Mouse (Mus musculus): Measurements from ENCODE around the gene Platr25. TPM values are rescaled to one million over a fixed set of nuclear protein-coding genes. Genes with fewer than 3 reads are reported as not detected.
A peak's percentile ranks its signal among the peaks of the same experiment; 100 is the strongest.
"Not testable (repeated sequence)": the region's sequence is repeated elsewhere in the genome, so short reads cannot be mapped to it uniquely, and the experiment has no call there.

Gene Platr25
- 37.2 and 41.6 TPM in 2 replicates for polyA plus RNA-seq (2014; fragmentation: Nextera tagmentation; extraction: Ambion mirVana)

- not testable (repeated sequence) for H3K36me3 ChIP-seq (ENCODE audit: control insufficient read depth, insufficient read depth, low read length); H3K27ac ChIP-seq (ENCODE audit: low read depth, low read length); H3K9me3 ChIP-seq (replicated peaks; ENCODE audit: control insufficient read depth, low read length); H3K4me1 ChIP-seq (ENCODE audit: control insufficient read depth, insufficient read depth, low read length); H3K27me3 ChIP-seq (replicated peaks; ENCODE audit: control insufficient read depth, insufficient read depth, low read length)
- ATAC-seq (peak; percentile 98), DNase-seq (ENCODE audit: low spot score) (peak; percentile 84)
- H3K9ac ChIP-seq (ENCODE audit: low read length) = peak within 1 kb of the TSS; percentile 61; the same call in 1 of the 2 replicates
- 10% methylated on average over 20 of the region's 20 CpGs for WGBS
- peak within 1 kb of the TSS; percentile 48 for H3K4me2 ChIP-seq (ENCODE audit: low read length)
- peak within 1 kb of the TSS; percentile 41 for H3K4me3 ChIP-seq (ENCODE audit: low read depth, low read length)
Measured at GRCm38 (mm10) chr13:62760432-62761415, at the start of gene Platr25. Gene Platr25, minus strand, starts transcription at chr13:62760709.

GRCm38 (mm10) chr13:62807981-62808380 lies 47.5 kb upstream of the Platr25 start:
- H3K27ac ChIP-seq (ENCODE audit: low read depth, low read length); H3K4me3 ChIP-seq (ENCODE audit: low read depth, low read length); ATAC-seq; H3K9me3 ChIP-seq (replicated peaks; ENCODE audit: control insufficient read depth, low read length); H3K27me3 ChIP-seq (replicated peaks; ENCODE audit: control insufficient read depth, insufficient read depth, low read length); DNase-seq (ENCODE audit: low spot score); H3K36me3 ChIP-seq (ENCODE audit: control insufficient read depth, insufficient read depth, low read length); H3K9ac ChIP-seq (ENCODE audit: low read length); H3K4me2 ChIP-seq (ENCODE audit: low read length); H3K4me1 ChIP-seq (ENCODE audit: control insufficient read depth, insufficient read depth, low read length): not testable (repeated sequence)
- 92% methylated on average over 6 of the region's 6 CpGs for WGBS

- ATAC-seq = peak; percentile 21; the same call in 1 of the 2 replicates
- 51% methylated on average over 2 of the region's 2 CpGs for WGBS
- Histone ChIP-seq H3K4me2 (ENCODE audit: low read length) (peak overlapping the region; percentile 36), H3K9ac (ENCODE audit: low read length) (peak overlapping the region; percentile 45; the same call in 1 of the 2 replicates), H3K4me3 (ENCODE audit: low read depth, low read length) (peak overlapping the region; percentile 41)
- not testable (repeated sequence) for H3K36me3 ChIP-seq (ENCODE audit: control insufficient read depth, insufficient read depth, low read length); H3K9me3 ChIP-seq (replicated peaks; ENCODE audit: control insufficient read depth, low read length); H3K27me3 ChIP-seq (replicated peaks; ENCODE audit: control insufficient read depth, insufficient read depth, low read length); DNase-seq (ENCODE audit: low spot score); H3K4me1 ChIP-seq (ENCODE audit: control insufficient read depth, insufficient read depth, low read length); H3K27ac ChIP-seq (ENCODE audit: low read depth, low read length)
Measured at GRCm38 (mm10) chr13:62786135-62786493, 25.6 kb upstream of the Platr25 start.

- 0 out of 2 replicates have a peak within 1 kb of the TSS, but pooled peaks have one; percentile 39 for H3K27ac ChIP-seq (ENCODE audit: low read depth, low read length)
- H3K4me1 ChIP-seq (ENCODE audit: control insufficient read depth, insufficient read depth, low read length); H3K27me3 ChIP-seq (replicated peaks; ENCODE audit: control insufficient read depth, insufficient read depth, low read length); H3K36me3 ChIP-seq (ENCODE audit: control insufficient read depth, insufficient read depth, low read length); H3K9me3 ChIP-seq (replicated peaks; ENCODE audit: control insufficient read depth, low read length): not testable (repeated sequence)
- peak within 1 kb of the TSS; percentile 41 for H3K4me3 ChIP-seq (ENCODE audit: low read depth, low read length)
- DNase-seq (ENCODE audit: low spot score) = peak; percentile 52
- 6% methylated on average over 19 of the region's 23 CpGs for WGBS
- H3K9ac ChIP-seq (ENCODE audit: low read length) = peak within 1 kb of the TSS; percentile 63
- H3K4me2 ChIP-seq (ENCODE audit: low read length) = peak within 1 kb of the TSS; percentile 62
- peak; percentile 100 for ATAC-seq
Measured at GRCm38 (mm10) chr13:62785199-62786134, 25.0 kb upstream of the Platr25 start, which contains the start of gene Gm5141. Gene Gm5141, minus strand, starts transcription at chr13:62785808.

GRCm38 (mm10) chr13:62763806-62764205 lies 3.3 kb upstream of the Platr25 start:
- not testable (repeated sequence) for H3K27ac ChIP-seq (ENCODE audit: low read depth, low read length); H3K4me1 ChIP-seq (ENCODE audit: control insufficient read depth, insufficient read depth, low read length); H3K9me3 ChIP-seq (replicated peaks; ENCODE audit: control insufficient read depth, low read length); H3K4me3 ChIP-seq (ENCODE audit: low read depth, low read length); ATAC-seq; H3K27me3 ChIP-seq (replicated peaks; ENCODE audit: control insufficient read depth, insufficient read depth, low read length); H3K9ac ChIP-seq (ENCODE audit: low read length); H3K4me2 ChIP-seq (ENCODE audit: low read length); H3K36me3 ChIP-seq (ENCODE audit: control insufficient read depth, insufficient read depth, low read length)
- peak; percentile 34 for DNase-seq (ENCODE audit: low spot score)
- WGBS = 67% methylated on average over 2 of the region's 2 CpGs

- Histone ChIP-seq H3K4me3 (ENCODE audit: low read depth, low read length) (no peak overlapping the region), H3K27ac (ENCODE audit: low read depth, low read length) (no peak overlapping the region), H3K4me2 (ENCODE audit: low read length) (no peak overlapping the region), H3K9ac (ENCODE audit: low read length) (no peak overlapping the region), H3K27me3 (replicated peaks; ENCODE audit: control insufficient read depth, insufficient read depth, low read length) (no peaks in the 10 kb centered on the region), H3K4me1 (ENCODE audit: control insufficient read depth, insufficient read depth, low read length) (no peaks in the 10 kb centered on the region), H3K36me3 (ENCODE audit: control insufficient read depth, insufficient read depth, low read length) (no peaks in the 10 kb centered on the region), H3K9me3 (replicated peaks; ENCODE audit: control insufficient read depth, low read length) (no peaks in the 10 kb centered on the region)
- WGBS = 92% methylated on average over 2 of the region's 2 CpGs
- DNase-seq (ENCODE audit: low spot score) (no peak), ATAC-seq (no peak)
Measured at GRCm38 (mm10) chr13:62733322-62733721, 27.2 kb downstream of the Platr25 start.

GRCm38 (mm10) chr13:62712611-62713010 lies 47.9 kb downstream of the Platr25 start:
- DNase-seq (ENCODE audit: low spot score); H3K36me3 ChIP-seq (ENCODE audit: control insufficient read depth, insufficient read depth, low read length); H3K27ac ChIP-seq (ENCODE audit: low read depth, low read length); H3K4me2 ChIP-seq (ENCODE audit: low read length); H3K4me3 ChIP-seq (ENCODE audit: low read depth, low read length); H3K9ac ChIP-seq (ENCODE audit: low read length); ATAC-seq; H3K27me3 ChIP-seq (replicated peaks; ENCODE audit: control insufficient read depth, insufficient read depth, low read length); H3K4me1 ChIP-seq (ENCODE audit: control insufficient read depth, insufficient read depth, low read length); H3K9me3 ChIP-seq (replicated peaks; ENCODE audit: control insufficient read depth, low read length): not testable (repeated sequence)
- 92% methylated on average over 8 of the region's 8 CpGs for WGBS

GRCm38 (mm10) chr13:62685287-62685648 lies 75.2 kb downstream of the Platr25 start:
- not testable (repeated sequence) for H3K36me3 ChIP-seq (ENCODE audit: control insufficient read depth, insufficient read depth, low read length); DNase-seq (ENCODE audit: low spot score); H3K27me3 ChIP-seq (replicated peaks; ENCODE audit: control insufficient read depth, insufficient read depth, low read length); H3K9me3 ChIP-seq (replicated peaks; ENCODE audit: control insufficient read depth, low read length); H3K9ac ChIP-seq (ENCODE audit: low read length); H3K27ac ChIP-seq (ENCODE audit: low read depth, low read length); H3K4me1 ChIP-seq (ENCODE audit: control insufficient read depth, insufficient read depth, low read length)
- Histone ChIP-seq H3K4me2 (ENCODE audit: low read length) (peak overlapping the region; percentile 39), H3K4me3 (ENCODE audit: low read depth, low read length) (peak overlapping the region; percentile 37)
- WGBS = 17% methylated on average over 4 of the region's 4 CpGs
- ATAC-seq = peak; percentile 59
